Mouse (Mus musculus) cerebellum, postnatal 14 days (tissue): ENCODE measurements at regions not wholly inside any gene's neighbourhood (a gene's known extent, or its start where the extent isn't known, plus 50 kb on each side); places are given as distances from the start of the nearest gene placed in this dataset.
A peak's percentile ranks its signal among the peaks of the same experiment; 100 is the strongest.

Experiments used
- DNase-seq, 2 experiments: peaks; one replicate each; pipeline ENCODE4 v3.0.0; 2021; ENCODE audit warnings: mixed read lengths in 2 of 2

- DNase-seq: peak in 1 of 2 experiments; percentile 5
Observed at GRCm38 (mm10) chr10:65342513-65342912, 1252.4 kb upstream of the Lrrtm3 start.

GRCm38 (mm10) chr10:65330345-65330744 lies 1240.3 kb upstream of the Lrrtm3 start:
- no peak for DNase-seq

- DNase-seq: no peak
Observed at GRCm38 (mm10) chr10:65324840-65325410, 1234.8 kb upstream of the Lrrtm3 start.

GRCm38 (mm10) chr10:65298263-65298662 lies 1208.2 kb upstream of the Lrrtm3 start:
- DNase-seq: no peak
